Mouse (Mus musculus): ENCODE measurements at regions not wholly inside any gene's neighbourhood (a gene's known extent, or its start where the extent isn't known, plus 50 kb on each side); places are given as distances from the start of the nearest gene placed in this dataset.

DNA sequence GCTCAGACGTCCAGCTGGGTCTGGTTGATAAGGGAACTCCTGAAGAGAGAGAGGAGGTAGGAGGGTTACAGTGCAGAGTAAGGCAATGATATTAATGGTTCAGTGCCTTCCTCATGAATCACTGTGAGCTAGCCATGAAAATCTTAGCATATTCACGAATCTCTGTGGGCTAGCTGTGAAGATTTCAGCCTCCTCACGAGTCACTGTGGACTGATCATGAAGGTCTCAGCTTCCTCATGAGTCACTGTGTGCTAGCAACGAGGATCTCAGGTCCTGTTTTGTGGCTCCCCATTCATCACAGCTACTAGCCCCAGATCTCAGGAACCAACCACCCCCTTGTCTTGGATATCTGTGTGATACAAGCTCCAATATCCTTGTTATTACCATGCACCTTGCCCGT, 191.4 kb downstream of the Rap2a start:
- ATAC-seq: no peak

DNA sequence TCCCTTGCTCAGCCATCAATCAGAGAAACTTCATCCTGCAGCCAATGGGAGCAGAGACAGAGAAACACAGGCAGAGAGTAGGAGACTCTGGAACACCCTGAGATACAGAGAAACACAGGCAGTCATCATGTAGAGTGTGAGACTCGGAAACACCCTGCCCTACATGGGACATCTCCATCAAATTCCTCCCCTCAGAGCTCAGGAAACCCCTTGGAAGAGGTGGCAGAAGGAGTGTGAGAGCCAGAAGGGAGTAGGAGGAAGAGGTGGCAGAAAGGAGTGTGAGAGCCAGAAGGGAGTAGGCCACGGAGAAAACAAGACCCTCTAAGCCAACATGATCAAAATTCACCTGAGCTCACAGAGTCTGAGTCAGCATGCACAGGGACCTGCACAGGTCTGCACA, 197.5 kb downstream of the Rap2a start:
- ATAC-seq: no peak

DNA sequence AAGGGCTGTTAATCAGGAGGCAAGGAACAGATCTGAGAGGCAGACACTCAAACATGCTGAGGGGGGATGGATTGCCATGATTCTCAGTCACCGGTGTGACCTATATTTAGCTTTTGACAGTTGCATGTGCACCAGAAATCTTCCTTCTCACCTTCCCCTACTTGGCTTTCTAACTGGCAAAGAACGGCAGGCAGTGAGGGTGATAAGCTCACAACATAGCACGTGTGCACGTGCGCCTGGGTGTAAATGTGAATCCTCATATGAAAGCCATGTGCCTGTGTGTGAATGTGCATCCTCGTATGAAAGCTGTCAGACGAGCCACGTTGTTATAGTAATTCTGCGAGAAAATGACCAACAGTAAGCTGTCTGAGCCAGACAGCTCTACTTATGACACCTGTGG, 200.3 kb downstream of the Rap2a start:
- ATAC-seq: no peak

DNA sequence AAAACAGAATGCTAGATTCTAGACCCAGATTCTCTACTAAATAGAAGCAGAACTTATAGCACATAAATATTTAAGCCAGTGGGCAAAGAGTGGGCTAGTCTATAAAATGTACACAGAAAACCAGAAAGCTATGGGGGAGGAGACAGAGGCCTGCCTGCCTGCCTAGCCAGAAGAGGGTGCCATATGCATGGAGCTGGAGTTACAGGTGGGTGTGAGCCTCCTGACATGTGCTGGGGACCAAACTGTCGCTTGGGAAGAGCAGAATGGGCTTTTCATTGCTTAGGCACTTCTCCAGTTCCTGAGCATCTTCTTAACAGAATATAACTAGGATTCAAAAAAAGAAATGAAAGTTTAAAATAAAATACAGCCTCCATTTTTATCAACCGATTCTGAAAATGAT, 200.8 kb downstream of the Rap2a start:
- ATAC-seq: no peak

DNA sequence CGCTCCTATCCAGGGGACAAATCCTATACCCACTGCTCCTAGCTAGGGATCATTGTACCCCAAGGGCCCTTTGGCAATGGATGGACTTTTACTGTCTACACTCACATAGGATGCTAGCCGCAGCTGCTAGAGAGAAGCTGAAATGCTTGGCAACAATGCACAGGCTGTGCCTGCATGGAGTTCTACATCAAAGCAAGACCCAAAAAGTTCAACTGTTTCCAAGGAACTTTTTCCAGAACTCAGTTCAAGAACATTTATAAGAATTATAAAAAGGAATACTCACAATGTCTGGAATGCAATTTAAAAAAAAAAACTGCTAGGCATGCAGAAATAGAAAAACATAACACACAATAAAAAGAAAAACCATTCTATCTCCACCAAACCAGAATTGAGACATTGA, 202.0 kb downstream of the Rap2a start:
- ATAC-seq: no peak

DNA sequence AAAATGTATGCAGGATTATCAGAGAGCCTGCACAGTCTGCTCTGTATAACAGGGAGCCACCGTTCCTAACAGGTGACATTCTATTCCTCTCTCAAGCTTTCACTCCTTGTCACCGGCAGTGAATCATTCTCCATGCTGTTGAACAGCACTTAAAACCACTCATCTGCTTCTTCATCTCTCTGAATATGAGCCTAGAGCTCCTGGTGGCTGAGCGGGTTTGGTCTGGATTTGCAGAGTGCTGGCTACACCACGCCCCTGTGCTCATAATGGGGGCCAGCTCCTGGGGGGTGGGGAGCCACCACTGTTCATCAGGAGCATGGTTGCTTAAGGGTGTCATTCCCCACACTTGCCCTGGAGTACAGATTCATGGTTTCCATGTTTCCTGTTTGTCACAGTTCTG, 207.0 kb downstream of the Rap2a start:
- no peak for ATAC-seq

DNA sequence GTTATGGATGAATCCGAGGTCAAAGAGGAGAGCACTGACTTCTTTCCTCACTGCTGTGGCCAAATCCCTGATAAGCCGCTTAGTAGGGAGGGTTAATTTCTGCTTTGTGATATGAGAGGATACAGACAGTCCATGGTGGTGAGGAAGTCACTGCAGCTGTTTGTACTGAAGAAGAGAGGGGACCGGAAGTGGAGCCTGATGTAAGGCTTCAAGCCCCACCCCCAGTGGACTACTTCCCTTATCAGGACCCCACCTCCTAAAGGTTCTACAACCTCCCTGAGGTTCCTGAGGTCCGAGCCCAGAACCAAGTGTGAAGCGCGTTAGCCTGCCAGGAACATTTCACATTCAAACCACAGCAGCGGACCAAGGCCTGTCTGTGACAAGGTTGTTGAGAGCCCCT, 207.6 kb downstream of the Rap2a start:
- ATAC-seq: no peak

DNA sequence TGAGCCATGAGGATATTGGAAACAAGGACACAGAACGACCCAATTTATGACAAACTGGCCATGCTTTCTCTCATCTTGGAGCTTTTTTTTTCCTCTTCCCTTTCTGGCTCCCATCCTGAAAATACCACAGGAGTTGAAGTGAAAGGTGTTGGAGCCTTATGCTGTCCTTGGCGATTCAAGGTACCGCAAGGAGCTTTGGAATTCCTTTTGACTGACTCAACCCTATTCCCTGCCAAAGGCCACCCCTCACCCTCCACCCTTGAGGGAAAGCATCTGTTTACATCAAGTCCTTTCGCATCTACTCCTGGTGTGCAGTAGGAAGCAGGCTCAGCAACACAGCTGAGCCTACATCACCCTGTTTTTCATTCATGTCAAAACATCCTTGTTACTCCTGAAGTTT, 208.5 kb downstream of the Rap2a start:
- no peak for ATAC-seq

DNA sequence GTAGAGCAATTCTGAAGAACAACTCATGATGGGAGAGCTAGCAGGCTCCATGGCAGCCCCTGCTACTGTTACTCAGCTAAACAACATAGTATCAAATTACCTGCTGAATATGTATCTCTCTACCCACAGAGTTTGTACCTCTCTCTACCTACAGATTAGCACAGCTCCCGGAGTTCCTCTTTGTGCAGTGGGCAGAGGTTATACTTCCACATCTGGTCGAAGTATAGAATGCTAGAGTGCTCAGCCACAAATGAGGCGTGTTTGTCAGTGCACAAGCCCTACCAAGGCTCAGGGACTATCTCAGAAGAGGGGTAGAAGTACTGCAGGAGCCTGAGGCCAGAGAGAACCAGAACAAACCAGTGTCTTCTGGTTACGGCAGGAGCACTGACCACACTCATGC, 211.6 kb upstream of the Ipo5 start:
- ATAC-seq: no peak

DNA sequence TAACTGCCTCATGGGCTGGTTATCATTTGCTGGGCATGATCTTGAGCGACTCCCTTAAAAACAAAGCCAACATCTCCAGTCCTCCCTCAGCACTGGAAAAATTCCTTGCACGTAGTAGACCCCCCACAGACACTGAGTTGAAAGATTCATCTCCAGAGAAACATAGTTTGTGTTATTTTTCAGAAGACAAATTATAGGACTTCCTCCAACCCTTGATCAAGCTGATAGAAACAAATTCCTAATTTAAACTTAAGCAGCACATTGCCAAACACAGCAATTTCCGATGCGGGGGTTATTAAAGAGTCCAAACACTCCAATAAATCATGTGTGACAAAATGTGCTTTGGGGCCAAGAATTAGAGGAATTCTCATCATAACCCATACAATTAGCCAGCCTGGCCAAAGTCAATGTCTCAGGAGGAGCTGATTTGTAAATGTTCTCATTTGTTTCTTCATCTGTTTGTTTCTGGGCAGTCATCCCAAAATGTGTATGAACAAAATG, 205.7 kb upstream of the Ipo5 start:
- ATAC-seq: no peak

DNA sequence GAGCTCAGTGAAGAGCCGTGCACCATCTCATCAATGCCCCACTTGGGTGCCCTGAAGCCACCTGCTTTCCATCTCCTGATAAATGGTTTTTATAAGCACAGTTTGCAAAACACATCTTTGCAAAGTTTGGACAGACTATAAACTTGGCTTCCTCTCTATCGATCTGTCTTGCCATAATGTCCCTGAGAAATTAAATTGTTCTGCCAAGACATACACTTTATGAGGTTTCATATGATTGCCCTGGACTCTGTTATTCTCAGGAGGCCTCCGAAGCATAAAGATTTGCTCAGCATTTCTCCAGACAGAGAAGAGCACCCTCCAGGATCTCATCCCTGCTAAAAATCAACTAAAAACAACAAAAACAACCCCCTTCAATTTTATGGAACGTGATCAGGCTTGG, 200.2 kb upstream of the Ipo5 start:
- ATAC-seq: no peak

DNA sequence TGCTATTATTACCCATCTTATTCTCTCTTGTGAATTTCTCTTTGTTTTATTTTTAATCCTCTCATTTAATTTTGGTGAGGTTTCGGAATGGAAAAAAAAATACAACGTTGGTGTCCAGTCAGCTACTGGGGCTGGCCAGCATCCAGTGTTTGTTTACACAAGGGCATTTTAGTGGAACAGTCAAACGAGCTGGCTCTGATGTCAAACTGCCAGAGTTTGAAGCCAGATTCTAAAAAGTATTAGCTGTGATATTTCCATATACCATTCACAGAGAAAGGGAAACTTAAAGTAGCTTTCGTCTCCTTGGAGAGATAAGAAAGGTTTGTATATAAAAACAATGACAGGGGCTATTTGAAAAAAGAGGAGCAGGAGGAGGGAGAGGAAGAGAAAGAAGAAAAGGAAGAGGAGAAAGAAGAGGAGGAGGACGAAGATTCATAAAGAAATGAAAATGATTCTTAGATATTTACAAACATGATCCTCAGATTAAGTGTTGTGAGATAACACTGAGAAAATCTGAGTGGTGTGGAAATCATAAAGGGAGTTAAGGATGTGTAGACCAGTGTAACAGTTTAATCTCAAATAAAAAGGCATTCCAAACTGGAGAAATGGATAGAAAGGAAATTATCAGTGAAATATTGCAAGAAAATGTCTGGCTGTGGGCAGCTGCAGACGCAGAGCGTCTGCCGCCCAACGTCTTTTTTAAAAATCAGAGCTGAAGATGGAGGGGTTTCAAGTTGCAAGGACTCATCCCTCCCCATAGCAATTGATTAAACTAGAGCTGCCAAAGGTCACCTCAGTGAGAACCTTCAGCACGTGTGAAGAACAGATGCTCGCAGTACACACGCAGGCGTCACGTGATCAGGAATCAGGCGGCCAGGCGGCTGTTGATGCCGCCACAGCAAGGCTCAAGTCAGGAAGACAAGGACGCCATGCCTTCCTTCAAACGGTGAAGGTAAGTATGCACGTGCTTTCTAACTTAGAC, 190.3 kb upstream of the Ipo5 start:
- no peak for ATAC-seq

DNA sequence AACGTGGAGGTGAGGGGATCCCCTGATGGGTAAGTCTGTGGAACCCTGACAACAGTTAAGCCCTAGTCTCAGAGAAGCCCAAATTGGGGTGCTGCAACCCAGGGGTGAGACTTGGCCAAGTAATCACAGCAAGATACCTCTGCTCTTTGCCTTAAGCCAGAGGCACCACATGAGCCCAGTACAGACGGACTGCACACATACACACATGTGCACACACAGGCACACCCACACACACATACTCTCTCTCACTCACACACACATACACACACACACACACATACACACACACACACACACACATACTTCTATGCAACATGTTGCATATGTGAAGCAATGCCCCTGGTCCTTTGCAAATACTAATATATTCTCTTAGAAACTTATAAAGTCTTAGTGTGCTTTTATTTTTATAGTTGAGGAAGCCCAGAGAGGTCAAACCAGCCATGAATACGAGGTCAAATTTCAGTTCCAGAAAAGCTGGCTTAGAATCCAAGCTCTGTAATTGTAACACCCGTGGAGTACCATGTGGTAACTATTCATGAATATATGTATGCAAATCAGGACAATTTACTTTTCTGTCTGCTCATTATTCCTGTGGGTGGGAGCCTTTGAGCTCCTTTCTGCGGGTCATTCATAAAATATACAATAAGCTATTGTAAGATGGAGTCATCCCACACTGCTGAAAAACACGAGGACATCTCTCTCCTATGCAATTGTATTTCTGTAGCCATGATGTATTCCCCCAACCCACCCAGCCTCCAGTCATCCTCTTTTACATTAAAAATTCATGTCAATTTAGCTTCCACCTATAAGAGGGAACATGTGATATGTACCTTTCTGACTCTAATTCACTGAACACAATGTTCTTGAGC, 189.2 kb upstream of the Ipo5 start:
- no peak for ATAC-seq

DNA sequence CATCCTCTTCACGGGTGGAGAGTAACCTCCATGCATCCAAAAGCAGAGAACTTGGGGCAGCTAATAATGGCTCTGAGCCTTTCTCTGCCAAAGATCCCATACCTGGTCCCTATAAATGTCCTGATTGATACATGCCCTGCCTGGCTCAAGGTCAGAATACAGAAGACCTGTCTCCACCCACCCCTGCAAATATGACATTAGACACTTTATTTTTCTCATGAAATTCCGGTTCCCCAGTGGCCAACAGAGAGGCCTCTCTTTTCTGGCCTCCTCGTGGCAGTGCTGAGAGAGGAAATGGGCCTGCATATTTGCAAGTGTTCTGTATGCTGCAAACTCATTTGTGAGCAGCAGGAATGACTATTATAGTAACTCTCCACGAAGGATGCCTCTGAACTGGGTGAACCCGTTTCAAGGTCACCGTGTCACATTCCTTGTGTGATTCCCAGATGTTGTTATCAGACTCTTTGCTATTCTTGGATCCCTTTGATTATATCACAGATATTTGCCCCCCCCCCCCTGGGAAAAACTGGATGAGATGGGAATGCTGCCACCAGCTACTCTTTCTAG, 188.4 kb upstream of the Ipo5 start:
- no peak for ATAC-seq

DNA sequence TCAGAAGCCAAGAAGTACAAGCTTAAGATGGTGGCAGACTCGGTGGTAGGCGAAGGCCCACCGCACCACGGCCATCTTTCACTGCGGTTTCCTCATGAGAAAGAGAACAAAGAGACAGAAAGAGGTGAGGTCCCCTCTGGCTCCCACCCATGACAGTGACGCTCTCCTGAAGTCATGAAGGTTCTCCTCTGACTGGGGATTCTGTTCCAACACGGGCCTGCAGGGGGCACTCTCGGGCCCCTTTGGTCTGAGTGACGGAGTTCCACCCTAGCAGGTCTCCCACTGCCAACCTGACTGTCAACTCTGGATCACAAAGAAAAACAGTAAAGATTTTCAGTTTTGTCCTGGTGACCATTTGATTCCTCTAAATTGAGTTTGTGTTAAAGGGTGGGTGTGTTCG, 182.9 kb upstream of the Ipo5 start:
- no peak for ATAC-seq

DNA sequence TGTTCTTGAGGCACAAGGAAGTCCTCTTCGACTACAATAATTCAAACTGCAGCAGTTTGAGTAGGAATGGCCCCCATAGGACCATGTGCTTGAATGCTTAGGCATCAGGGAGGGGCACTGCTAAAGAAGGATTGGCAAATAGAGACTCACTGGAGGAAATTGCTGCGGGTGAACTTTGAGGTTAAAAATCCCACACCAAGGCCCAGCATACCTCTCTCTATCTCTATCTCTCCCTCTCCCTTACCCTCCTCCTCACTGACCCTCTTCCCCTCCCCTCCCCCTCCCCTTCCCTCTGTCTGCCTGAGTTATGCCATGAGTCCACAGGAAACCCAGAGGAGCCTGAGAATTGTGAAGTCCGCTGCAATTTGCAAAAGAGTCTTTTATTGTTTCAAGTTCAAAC, 180.8 kb upstream of the Ipo5 start:
- no peak for ATAC-seq

DNA sequence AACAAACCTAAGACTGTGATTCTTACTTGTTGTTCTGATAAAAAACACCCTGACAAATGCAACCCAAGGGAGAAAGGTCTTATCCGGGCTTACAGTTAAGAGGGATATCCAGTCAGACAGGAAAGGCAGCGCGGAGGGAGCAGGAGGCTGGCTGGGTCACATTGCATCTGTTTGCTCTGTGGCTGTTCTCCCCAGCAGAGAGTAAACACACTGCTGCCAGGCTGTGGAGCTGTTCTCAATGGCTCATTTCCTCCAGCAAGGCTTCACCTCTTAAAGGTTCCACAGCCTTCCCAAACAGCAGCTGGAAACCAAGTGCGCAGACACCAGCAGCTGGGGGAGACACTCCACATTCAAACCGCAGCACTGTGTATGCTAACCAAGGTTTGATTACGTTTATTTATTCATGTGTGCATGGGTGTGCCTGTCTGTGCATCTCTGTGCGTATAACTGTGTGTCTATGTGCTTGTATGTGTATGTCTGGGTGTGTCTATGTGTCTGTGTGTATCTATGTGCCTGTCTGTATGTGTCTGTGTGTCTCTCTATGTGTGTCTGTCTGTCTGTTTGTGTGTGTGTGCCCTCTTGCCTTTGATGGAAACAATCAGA, 179.2 kb upstream of the Ipo5 start:
- ATAC-seq: no peak

DNA sequence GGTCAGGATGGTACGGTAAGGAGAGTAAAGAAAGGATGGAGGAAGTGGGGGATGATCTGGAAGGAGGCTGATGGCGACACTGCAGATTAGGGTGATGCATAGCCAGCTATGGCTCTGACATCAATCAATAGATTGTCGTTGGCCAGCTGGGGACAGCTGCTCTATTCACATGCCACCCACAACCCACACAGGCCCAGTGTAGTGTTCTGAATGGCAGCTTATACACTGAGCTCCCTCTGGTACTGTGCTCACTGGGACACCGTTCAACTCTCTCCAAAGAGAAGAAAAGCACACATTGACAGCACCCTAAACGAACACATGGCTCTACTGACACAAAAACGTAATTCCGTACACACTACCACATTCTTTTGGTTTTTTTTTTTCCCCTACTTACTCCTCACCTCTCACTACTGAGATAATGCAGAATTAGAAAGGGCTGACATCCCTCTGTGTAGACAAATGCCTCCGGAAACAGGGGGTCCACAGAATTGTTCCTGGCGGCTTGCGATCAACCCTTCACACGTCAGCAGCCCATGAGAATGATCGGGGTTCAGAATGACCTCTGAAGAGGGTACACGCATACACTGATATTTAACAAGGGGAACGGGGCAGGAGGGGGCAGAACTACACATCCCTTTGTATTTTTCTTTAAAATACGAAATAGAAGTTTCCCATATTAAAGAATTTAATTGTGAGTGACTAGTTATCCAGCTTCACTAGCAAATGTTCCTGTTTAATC, 178.5 kb upstream of the Ipo5 start:
- ATAC-seq: no peak

DNA sequence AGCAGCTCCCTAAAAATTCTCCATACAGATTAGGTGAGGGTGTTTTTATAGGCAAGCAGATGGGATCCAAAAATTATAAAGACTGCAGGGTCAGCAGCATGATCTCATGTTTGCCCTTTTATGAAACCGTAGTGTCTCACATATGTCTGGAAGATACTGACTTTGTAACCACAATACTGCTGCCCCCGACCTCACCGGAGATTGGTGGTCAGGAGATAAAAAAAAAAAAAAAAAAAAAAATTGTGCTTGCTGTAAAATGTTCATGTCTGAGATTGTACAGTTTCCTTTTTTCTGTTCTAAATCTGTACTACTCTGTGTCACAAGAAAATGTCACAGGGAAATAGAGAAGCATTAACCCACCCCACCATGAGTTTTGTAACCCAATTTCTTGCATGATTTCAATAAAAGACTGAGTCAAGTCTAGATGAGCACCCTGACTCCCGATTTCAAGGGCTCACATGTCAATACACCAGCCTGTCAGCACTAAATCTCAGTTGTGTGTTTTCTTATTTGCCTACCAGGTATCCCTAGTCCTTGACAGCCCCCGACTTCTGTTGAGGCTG, 169.5 kb upstream of the Ipo5 start:
- ATAC-seq: no peak

DNA sequence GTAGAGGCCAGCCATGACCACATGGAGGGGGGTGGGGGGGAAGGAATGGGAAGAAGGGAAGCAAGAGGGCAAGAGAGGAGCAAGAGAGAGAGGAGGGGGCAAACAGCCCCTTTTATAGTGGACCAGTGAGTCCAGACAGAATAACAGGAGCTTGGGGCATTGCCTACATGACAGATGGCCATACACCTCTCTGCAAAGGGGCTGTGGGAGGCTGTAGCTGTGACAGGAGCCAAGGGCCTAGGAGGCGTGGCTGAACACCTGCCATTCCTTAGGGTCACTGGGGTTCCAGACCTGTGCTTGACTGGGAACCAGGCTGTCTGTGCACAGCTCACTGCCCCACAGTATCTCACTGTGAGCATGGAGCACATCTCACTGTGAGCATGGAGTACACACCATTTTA, 157.0 kb upstream of the Ipo5 start:
- ATAC-seq: no peak

DNA sequence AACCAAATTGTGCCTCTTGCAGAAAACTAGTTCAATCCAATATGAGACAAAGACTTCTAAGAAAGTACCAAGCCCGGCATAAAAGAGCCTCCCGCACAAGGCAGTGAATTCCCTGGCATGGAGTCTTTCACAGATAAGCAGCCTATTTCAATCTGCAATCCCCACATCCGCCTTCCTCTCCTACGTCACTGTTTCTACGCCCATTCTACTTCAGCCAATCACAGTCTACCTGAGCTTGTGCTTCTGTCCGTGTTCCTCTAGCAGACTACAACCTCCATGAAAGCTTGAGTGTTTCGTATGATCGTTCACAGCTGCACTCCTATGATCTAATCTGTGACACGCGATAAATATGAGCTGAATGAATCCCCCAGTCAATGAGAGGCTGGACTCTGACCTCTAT, 155.6 kb upstream of the Ipo5 start:
- ATAC-seq: no peak
